Mouse (Mus musculus): ENCODE measurements around the gene Bach2. TPM values are rescaled to one million over a fixed set of nuclear protein-coding genes. Genes with fewer than 3 reads are reported as not detected.

Bach2 gene
- polyA plus RNA-seq, 1 experiment from 2014 or later, result 5.9 TPM

GRCm38 (mm10) chr4:32482138-32482537 lies 243.5 kb downstream of the Bach2 start:
- no peak overlapping the region for H3K9ac ChIP-seq (ENCODE audit: low read depth, low read length)

GRCm38 (mm10) chr4:32482936-32483335 lies 244.3 kb downstream of the Bach2 start:
- Histone ChIP-seq H3K27ac (no peak overlapping the region), H3K4me1 (replicated peaks; ENCODE audit: insufficient read depth, low read length) (no peaks in the 10 kb centered on the region), H3K27me3 (ENCODE audit: insufficient read depth, low read length) (no peaks in the 10 kb centered on the region), H3K4me3 (replicated peaks; ENCODE audit: low read depth, low read length) (no peak overlapping the region), H3K4me2 (ENCODE audit: low read length) (no peak overlapping the region), H3K9me3 (replicated peaks; ENCODE audit: low read length) (no peaks in the 10 kb centered on the region), H3K36me3 (ENCODE audit: insufficient read depth, low read length) (no peaks in the 10 kb centered on the region), H3K9ac (ENCODE audit: low read depth, low read length) (no peak overlapping the region)
- DNase-seq (ENCODE audit: low spot score) (peak; percentile 38), ATAC-seq (replicated peaks; ENCODE audit: low FRiP score, low read depth) (no peak)
- no peak for TF ChIP-seq CTCF (IDR thresholded peaks at IDR 0.05; ENCODE audit: low read depth)
- WGBS, result 21% methylated on average over 8 of the region's 8 CpGs

More at GRCm38 (mm10) chr4:32482138-32482537, 243.5 kb downstream of the Bach2 start:
- Histone ChIP-seq H3K4me2 (ENCODE audit: low read length) (no peak overlapping the region), H3K4me3 (replicated peaks; ENCODE audit: low read depth, low read length) (no peak overlapping the region), H3K4me1 (replicated peaks; ENCODE audit: insufficient read depth, low read length) (no peaks in the 10 kb centered on the region), H3K27ac (no peak overlapping the region), H3K36me3 (ENCODE audit: insufficient read depth, low read length) (no peaks in the 10 kb centered on the region), H3K9me3 (replicated peaks; ENCODE audit: low read length) (no peaks in the 10 kb centered on the region), H3K27me3 (ENCODE audit: insufficient read depth, low read length) (no peaks in the 10 kb centered on the region)
- ATAC-seq (replicated peaks; ENCODE audit: low FRiP score, low read depth), result no peak
- WGBS, result 89% methylated on average over 8 of the region's 8 CpGs
- no peak for TF ChIP-seq CTCF (IDR thresholded peaks at IDR 0.05; ENCODE audit: low read depth)
- DNase-seq (ENCODE audit: low spot score), result no peak

GRCm38 (mm10) chr4:32485848-32486247 lies 247.2 kb downstream of the Bach2 start:
- no peak overlapping the region for H3K4me2 ChIP-seq (ENCODE audit: low read length)
- no peaks in the 10 kb centered on the region for H3K36me3 ChIP-seq (ENCODE audit: insufficient read depth, low read length)
- H3K9ac ChIP-seq (ENCODE audit: low read depth, low read length), result no peak overlapping the region
- H3K9me3 ChIP-seq (replicated peaks; ENCODE audit: low read length), result no peaks in the 10 kb centered on the region
- H3K4me3 ChIP-seq (replicated peaks; ENCODE audit: low read depth, low read length), result no peak overlapping the region
- no peaks in the 10 kb centered on the region for H3K4me1 ChIP-seq (replicated peaks; ENCODE audit: insufficient read depth, low read length)
- DNase-seq (ENCODE audit: low spot score) (no peak), ATAC-seq (replicated peaks; ENCODE audit: low FRiP score, low read depth) (no peak)
- TF ChIP-seq CTCF (IDR thresholded peaks at IDR 0.05; ENCODE audit: low read depth), result no peak
- no peaks in the 10 kb centered on the region for H3K27me3 ChIP-seq (ENCODE audit: insufficient read depth, low read length)
- WGBS, result 42% methylated on average over 5 of the region's 5 CpGs
- no peak overlapping the region for H3K27ac ChIP-seq

- no peak for TF ChIP-seq CTCF (IDR thresholded peaks at IDR 0.05; ENCODE audit: low read depth)
- no peaks in the 10 kb centered on the region for H3K4me1 ChIP-seq (replicated peaks; ENCODE audit: insufficient read depth, low read length)
- no peaks in the 10 kb centered on the region for H3K27me3 ChIP-seq (ENCODE audit: insufficient read depth, low read length)
- no peak overlapping the region for H3K27ac ChIP-seq
- H3K4me2 ChIP-seq (ENCODE audit: low read length), result no peak overlapping the region
- no peaks in the 10 kb centered on the region for H3K36me3 ChIP-seq (ENCODE audit: insufficient read depth, low read length)
- no peak overlapping the region for H3K9ac ChIP-seq (ENCODE audit: low read depth, low read length)
- 82% methylated on average over 17 of the region's 17 CpGs for WGBS
- H3K4me3 ChIP-seq (replicated peaks; ENCODE audit: low read depth, low read length), result no peak overlapping the region
- ATAC-seq (replicated peaks; ENCODE audit: low FRiP score, low read depth) (no peak), DNase-seq (ENCODE audit: low spot score) (peak; percentile 37)
- no peaks in the 10 kb centered on the region for H3K9me3 ChIP-seq (replicated peaks; ENCODE audit: low read length)
These were observed 248.2 kb downstream of the Bach2 start for GRCm38 (mm10) chr4:32486654-32487398.

- no peak overlapping the region for H3K9ac ChIP-seq (ENCODE audit: low read depth, low read length)
- H3K36me3 ChIP-seq (ENCODE audit: insufficient read depth, low read length), result no peaks in the 10 kb centered on the region
- TF ChIP-seq CTCF (IDR thresholded peaks at IDR 0.05; ENCODE audit: low read depth), result no peak
- no peak overlapping the region for H3K27ac ChIP-seq
- H3K4me3 ChIP-seq (replicated peaks; ENCODE audit: low read depth, low read length), result no peak overlapping the region
- ATAC-seq (replicated peaks; ENCODE audit: low FRiP score, low read depth) (no peak), DNase-seq (ENCODE audit: low spot score) (no peak)
- H3K27me3 ChIP-seq (ENCODE audit: insufficient read depth, low read length), result no peaks in the 10 kb centered on the region
- WGBS, result 81% methylated on average over 1 of the region's 1 CpGs
- H3K4me2 ChIP-seq (ENCODE audit: low read length), result no peak overlapping the region
- H3K9me3 ChIP-seq (replicated peaks; ENCODE audit: low read length), result no peaks in the 10 kb centered on the region
- no peaks in the 10 kb centered on the region for H3K4me1 ChIP-seq (replicated peaks; ENCODE audit: insufficient read depth, low read length)
These were observed 250.6 kb downstream of the Bach2 start for GRCm38 (mm10) chr4:32489186-32489585.

GRCm38 (mm10) chr4:32491176-32491575 lies 252.6 kb downstream of the Bach2 start:
- ATAC-seq (replicated peaks; ENCODE audit: low FRiP score, low read depth), result no peak
- no peaks in the 10 kb centered on the region for H3K36me3 ChIP-seq (ENCODE audit: insufficient read depth, low read length)
- H3K9ac ChIP-seq (ENCODE audit: low read depth, low read length), result no peak overlapping the region
- no peak overlapping the region for H3K4me2 ChIP-seq (ENCODE audit: low read length)
- no peaks in the 10 kb centered on the region for H3K27me3 ChIP-seq (ENCODE audit: insufficient read depth, low read length)
- H3K4me1 ChIP-seq (replicated peaks; ENCODE audit: insufficient read depth, low read length), result no peaks in the 10 kb centered on the region
- no peak overlapping the region for H3K4me3 ChIP-seq (replicated peaks; ENCODE audit: low read depth, low read length)
- no peak for DNase-seq (ENCODE audit: low spot score)
- no peak for TF ChIP-seq CTCF (IDR thresholded peaks at IDR 0.05; ENCODE audit: low read depth)
- no peaks in the 10 kb centered on the region for H3K9me3 ChIP-seq (replicated peaks; ENCODE audit: low read length)
- no peak overlapping the region for H3K27ac ChIP-seq
- WGBS, result 80% methylated on average over 8 of the region's 8 CpGs
